Mouse (Mus musculus) left cerebral cortex, adult 2 months (tissue): ENCODE data around the gene 1700011L22Rik. TPM values are rescaled to one million over a fixed set of nuclear protein-coding genes. Genes with fewer than 3 reads are reported as not detected.

Source experiments
- DNase-seq, 2 experiments: peaks; one replicate each; pipeline ENCODE4 v3.0.0; 2021 to 2022; ENCODE audit warnings: low spot score in 2 of 2, mixed read lengths in 1 of 2; ENCODE audit errors: extremely low spot score in 1 of 2
- H3K27ac ChIP-seq: fragments of 200-600 bp; 2 replicates; pipeline ENCODE4 v1.8.1; 2022
- H3K4me3 ChIP-seq: fragments of 200-600 bp; 2 replicates; pipeline ENCODE4 v1.8.1; 2022
- CTCF ChIP-seq: fragments of 200-600 bp; IDR thresholded peaks from 2 replicates; pipeline ENCODE4 v1.8.1; 2022; ENCODE audit warnings: antibody characterized with exemption, mild to moderate bottlenecking, moderate library complexity
- intact Hi-C: fragments of 180-260 bp; cut with DNase I; formaldehyde crosslinking; loops from one replicate; pipeline ENCODE4 v1.15.1; 2025
- total RNA-seq, 2 experiments: library from RNA; stranded (reverse); gene quantifications; 2 replicates each; pipeline ENCODE4 v1.2.3; 2021

The 1700011L22Rik gene
- total RNA-seq, 2 experiments from 2014 or later = not detected

GRCm38 (mm10) chr8:79161172-79161778 is 87.1 kb downstream of the 1700011L22Rik start:
- Histone ChIP-seq H3K27ac (no peak overlapping the region), H3K4me3 (no peak overlapping the region)
- no peak for DNase-seq
- intact Hi-C loops = no loop called here
- no peak for TF ChIP-seq CTCF

Other genes with a start within 250 kb of the 1700011L22Rik start
- gene Zfp827, start 220.1 kb downstream of the 1700011L22Rik start, total RNA-seq = 10 to 100 TPM; 43.3 to 44.1 TPM
- gene Mmaa, start 46.4 kb upstream of the 1700011L22Rik start, total RNA-seq = 10 to 100 TPM; 26.6 to 29.5 TPM
- 10 to 100 TPM; 30.8 to 32.9 TPM for gene Smad1, start 150.9 kb upstream of the 1700011L22Rik start, total RNA-seq